In the genomic region with DNA sequence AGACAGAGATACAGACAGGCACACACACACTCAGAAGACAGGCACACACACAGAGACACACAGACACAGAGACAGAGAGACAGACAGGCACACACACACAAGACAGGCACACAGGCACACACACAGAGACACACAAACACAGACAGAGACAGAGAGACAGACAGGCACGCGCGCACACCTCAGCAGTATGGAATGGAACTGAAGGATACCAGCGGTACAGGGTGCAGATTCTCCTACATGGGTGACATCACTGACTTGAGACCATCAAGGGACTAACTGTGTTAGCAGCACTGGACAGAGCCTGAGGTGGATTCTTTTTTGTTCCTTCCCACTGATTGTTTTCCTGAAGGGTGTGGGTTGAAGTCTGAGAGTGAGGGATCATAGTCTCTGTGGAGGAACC, we compare ENCODE assay signal across 16 mouse cellular contexts.
DNase-seq lines count a peak whose midpoint lies in the region; ATAC-seq and TF ChIP-seq lines count a peak whose summit lies in the region.
"Had no signal": no experiment of that assay in that cellular context is flagged by ENCODE, and none has a peak within 500 bp of the region (broad histone marks: within the 10 kb centered on the region; RNA-seq: fewer than 3 reads in every experiment).

No protein-coding gene starts in this region.

- H3K4me2 ChIP-seq in heart, embryonic 14.5 days (ENCODE audit: low read length): no peak overlapping the region
- H3K4me2 ChIP-seq in embryonic facial prominence, embryonic 13.5 days: no peak overlapping the region
- 0 out of 2 replicates have a peak overlapping the region, but pooled peaks have one; percentile 14 for H3K4me2 ChIP-seq in intestine, postnatal 0 days (replicated peaks; ENCODE audit: low read depth)
- H3K4me2 ChIP-seq in stomach, embryonic 16.5 days (ENCODE audit: low read depth, low read length): 0 out of 2 replicates have a peak overlapping the region, but pooled peaks have one; percentile 16
- H3K4me2 ChIP-seq: forebrain, embryonic 13.5 days; midbrain, embryonic 12.5 days had no signal

- peaks cover 16 to 23% of the 10 kb centered on the region in 2 experiments for H3K4me1 ChIP-seq in heart, embryonic 14.5 days (ENCODE audit: control insufficient read depth in 2 of 2, insufficient read depth in 2 of 2, low read length in 2 of 2)
- H3K4me1 ChIP-seq in embryonic facial prominence, embryonic 13.5 days: peaks cover 43% of the 10 kb centered on the region
- H3K4me1 ChIP-seq in intestine, postnatal 0 days (replicated peaks; ENCODE audit: control insufficient read depth, insufficient read depth, low read length): peaks cover 3% of the 10 kb centered on the region; the same call in 1 of the 2 replicates
- H3K4me1 ChIP-seq in stomach, embryonic 16.5 days (ENCODE audit: control insufficient read depth, insufficient read depth, low read length): peaks cover 18% of the 10 kb centered on the region
- H3K4me1 ChIP-seq: midbrain, embryonic 12.5 days had no signal

- intact Hi-C loops in heart, postnatal 36 days (cut with DNase I): no loop called here

- DNase-seq in heart, postnatal 36 days: no peak
- DNase-seq in left cerebral cortex, adult 9 months (ENCODE audit: low spot score in 2 of 2): no peak
- DNase-seq in cerebellum, postnatal 10 days: no peak
- DNase-seq: adrenal gland, postnatal 10 days; B cell, adult 2 months; cerebellum, adult 18-20 months; heart, postnatal 4 days; lung, adult 2 months; lung, postnatal 4 days had no signal

- ATAC-seq in heart, embryonic 14.5 days (ENCODE audit: insufficient number of reproducible peaks, insufficient read depth, low FRiP score, low read depth): peak; percentile 22
- no peak for ATAC-seq in embryonic facial prominence, embryonic 13.5 days (ENCODE audit: insufficient number of reproducible peaks, insufficient read depth, low FRiP score, low TSS enrichment, low read depth)
- peak; percentile 46 for ATAC-seq in intestine, postnatal 0 days
- ATAC-seq in stomach, embryonic 16.5 days (ENCODE audit: insufficient read depth, low FRiP score): peak; percentile 4; the same call in 1 of the 2 replicates
- ATAC-seq: forebrain, embryonic 13.5 days; hindbrain, embryonic 16.5 days had no signal

- no peaks in the 10 kb centered on the region for H3K36me3 ChIP-seq in heart, embryonic 14.5 days (ENCODE audit: control insufficient read depth, insufficient read depth, low read length)
- no peaks in the 10 kb centered on the region for H3K36me3 ChIP-seq in embryonic facial prominence, embryonic 13.5 days
- H3K36me3 ChIP-seq in intestine, postnatal 0 days (ENCODE audit: control insufficient read depth, insufficient read depth): no peaks in the 10 kb centered on the region
- no peaks in the 10 kb centered on the region for H3K36me3 ChIP-seq in stomach, embryonic 16.5 days (ENCODE audit: control insufficient read depth, insufficient read depth, low read length)
- H3K36me3 ChIP-seq: midbrain, embryonic 12.5 days had no signal

- H3K9ac ChIP-seq in heart, embryonic 14.5 days (ENCODE audit: low read length): 0 out of 2 replicates have a peak overlapping the region, but pooled peaks have one; percentile 8
- H3K9ac ChIP-seq in embryonic facial prominence, embryonic 13.5 days: no peak overlapping the region
- H3K9ac ChIP-seq in intestine, postnatal 0 days (ENCODE audit: low read depth, low read length): no peak overlapping the region
- no peak overlapping the region for H3K9ac ChIP-seq in stomach, embryonic 16.5 days (ENCODE audit: low read length)
- H3K9ac ChIP-seq: forebrain, embryonic 13.5 days; midbrain, embryonic 12.5 days had no signal

- WGBS in heart, embryonic 14.5 days: 93% methylated on average over 4 of the region's 4 CpGs
- 95% methylated on average over 4 of the region's 4 CpGs for WGBS in embryonic facial prominence, embryonic 13.5 days
- WGBS in intestine, postnatal 0 days: 89% methylated on average over 4 of the region's 4 CpGs
- 94% methylated on average over 4 of the region's 4 CpGs for WGBS in stomach, embryonic 16.5 days

- H3K4me3 ChIP-seq in heart, embryonic 14.5 days (ENCODE audit: control insufficient read depth in 1 of 2, insufficient read depth in 1 of 2, low read depth in 1 of 2, low read length in 2 of 2): no peak overlapping the region
- no peak overlapping the region for H3K4me3 ChIP-seq in embryonic facial prominence, embryonic 13.5 days
- H3K4me3 ChIP-seq in intestine, postnatal 0 days (ENCODE audit: low read depth, low read length): no peak overlapping the region
- no peak overlapping the region for H3K4me3 ChIP-seq in stomach, embryonic 16.5 days (replicated peaks; ENCODE audit: low read length)
- H3K4me3 ChIP-seq: forebrain, embryonic 13.5 days; midbrain, embryonic 12.5 days had no signal

- H3K27ac ChIP-seq in heart, embryonic 14.5 days (replicated peaks in 1 of 2; ENCODE audit: control insufficient read depth in 1 of 2, insufficient read depth in 1 of 2, low read depth in 2 of 2, low read length in 2 of 2): no peak overlapping the region
- H3K27ac ChIP-seq in embryonic facial prominence, embryonic 13.5 days: peak overlapping the region; percentile 78
- no peak overlapping the region for H3K27ac ChIP-seq in intestine, postnatal 0 days (ENCODE audit: low read depth, low read length)
- peak overlapping the region; percentile 29; the same call in 1 of the 2 replicates for H3K27ac ChIP-seq in stomach, embryonic 16.5 days (ENCODE audit: low read length)
- H3K27ac ChIP-seq: forebrain, embryonic 13.5 days; midbrain, embryonic 12.5 days had no signal

- no peak for TF ChIP-seq CTCF in intestine, postnatal 0 days (IDR thresholded peaks at IDR 0.05; ENCODE audit: low read depth)

- 0 out of 2 replicates have a peak, but pooled peaks cover 6% of the 10 kb centered on the region for H3K27me3 ChIP-seq in heart, embryonic 14.5 days (ENCODE audit: control insufficient read depth, insufficient read depth, low read length)
- no peaks in the 10 kb centered on the region for H3K27me3 ChIP-seq in embryonic facial prominence, embryonic 13.5 days
- peaks cover 10% of the 10 kb centered on the region; the same call in 1 of the 2 replicates for H3K27me3 ChIP-seq in intestine, postnatal 0 days (replicated peaks; ENCODE audit: control insufficient read depth, insufficient read depth, low read length)
- no peaks in the 10 kb centered on the region for H3K27me3 ChIP-seq in stomach, embryonic 16.5 days (ENCODE audit: control insufficient read depth, insufficient read depth, low read length)
- H3K27me3 ChIP-seq: forebrain, embryonic 13.5 days; midbrain, embryonic 12.5 days had no signal

- no peaks in the 10 kb centered on the region for H3K9me3 ChIP-seq in heart, embryonic 14.5 days (ENCODE audit: control insufficient read depth, low read length)
- no peaks in the 10 kb centered on the region for H3K9me3 ChIP-seq in embryonic facial prominence, embryonic 13.5 days
- no peaks in the 10 kb centered on the region for H3K9me3 ChIP-seq in intestine, postnatal 0 days (ENCODE audit: control insufficient read depth)
- no peaks in the 10 kb centered on the region for H3K9me3 ChIP-seq in stomach, embryonic 16.5 days (replicated peaks; ENCODE audit: control insufficient read depth, low read length)
- H3K9me3 ChIP-seq: forebrain, embryonic 13.5 days; midbrain, embryonic 12.5 days had no signal

Comparison
In these comparisons a context has a peak if more than half of its experiments do, and no peak if none do; other contexts are left out.
1. H3K27ac ChIP-seq: peak in embryonic facial prominence, embryonic 13.5 days (single experiment) and stomach, embryonic 16.5 days (single experiment); none in heart, embryonic 14.5 days (0 of 2) and intestine, postnatal 0 days (single experiment).
2. H3K4me2 ChIP-seq: peak in intestine, postnatal 0 days (single experiment) and stomach, embryonic 16.5 days (single experiment); none in heart, embryonic 14.5 days (single experiment) and embryonic facial prominence, embryonic 13.5 days (single experiment).